Mouse (Mus musculus): ENCODE measurements around the gene Tmem223.

Gene Tmem223

GRCm38 (mm10) chr19:8803204-8803780, 32.5 kb downstream of the Tmem223 start:
- no peak for DNase-seq (ENCODE audit: extremely low read depth, low read depth)

GRCm38 (mm10) chr19:8803879-8804660, 33.3 kb downstream of the Tmem223 start:
- no peak for DNase-seq (ENCODE audit: extremely low read depth, low read depth)

- DNase-seq (ENCODE audit: extremely low read depth, low read depth): no peak
Observed at GRCm38 (mm10) chr19:8806810-8807209, 36.0 kb downstream of the Tmem223 start.

GRCm38 (mm10) chr19:8815812-8816211, 45.0 kb downstream of the Tmem223 start:
- DNase-seq (ENCODE audit: extremely low read depth, low read depth): no peak

GRCm38 (mm10) chr19:8817001-8817400, 46.2 kb downstream of the Tmem223 start:
- no peak for DNase-seq (ENCODE audit: extremely low read depth, low read depth)

- DNase-seq (ENCODE audit: extremely low read depth, low read depth): no peak
Observed at GRCm38 (mm10) chr19:8818301-8818798, 47.6 kb downstream of the Tmem223 start.

- DNase-seq (ENCODE audit: extremely low read depth, low read depth): peak; percentile 98
Observed at GRCm38 (mm10) chr19:8818801-8819595, 48.2 kb downstream of the Tmem223 start, which contains the start of gene Ttc9c. Gene Ttc9c (minus strand): TSS chr19:8819333.

- peak; percentile 97 for DNase-seq (ENCODE audit: extremely low read depth, low read depth)
Observed at GRCm38 (mm10) chr19:8819596-8820423, 49.0 kb downstream of the Tmem223 start, which contains the start of gene Hnrnpul2. Gene Hnrnpul2 (plus strand): TSS chr19:8820010.

- DNase-seq (ENCODE audit: extremely low read depth, low read depth): no peak
Observed at GRCm38 (mm10) chr19:8820424-8820956, 49.7 kb downstream of the Tmem223 start.

- no peak for DNase-seq (ENCODE audit: extremely low read depth, low read depth)
Observed at GRCm38 (mm10) chr19:8821146-8821545, 50.4 kb downstream of the Tmem223 start.

All from MEL-GATA-1-ER (cell line).